In genomic region chr13:107547073-107547472, GRCm38 (mm10) we compare ENCODE assay signal across 16 mouse cellular contexts.
A peak's percentile ranks its signal among the peaks of the same experiment; 100 is the strongest.
DNase-seq lines count a peak whose midpoint lies in the region; ATAC-seq and TF ChIP-seq lines count a peak whose summit lies in the region.
"Had no signal": no experiment of that assay in that cellular context is flagged by ENCODE, and none has a peak within 500 bp of the region (broad histone marks: within the 10 kb centered on the region; RNA-seq: fewer than 3 reads in every experiment).

No protein-coding gene starts in this region.

- H3K27me3 ChIP-seq in hindbrain, embryonic 10.5 days (ENCODE audit: insufficient read depth, poor library complexity, severe bottlenecking), result peaks cover 11% of the 10 kb centered on the region
- H3K27me3 ChIP-seq in hindbrain, embryonic 14.5 days (ENCODE audit: control insufficient read depth, insufficient read depth, low read length), result no peaks in the 10 kb centered on the region
- H3K27me3 ChIP-seq in midbrain, embryonic 15.5 days (replicated peaks), result no peaks in the 10 kb centered on the region
- H3K27me3 ChIP-seq in midbrain, embryonic 11.5 days (ENCODE audit: control insufficient read depth, insufficient read depth, low read length), result no peaks in the 10 kb centered on the region
- H3K27me3 ChIP-seq: neural tube, embryonic 12.5 days had no signal

- H3K4me3 ChIP-seq in hindbrain, embryonic 10.5 days, result no peak overlapping the region
- H3K4me3 ChIP-seq in hindbrain, embryonic 14.5 days (replicated peaks; ENCODE audit: low read length), result no peak overlapping the region
- no peak overlapping the region for H3K4me3 ChIP-seq in midbrain, embryonic 15.5 days
- H3K4me3 ChIP-seq in midbrain, embryonic 11.5 days (ENCODE audit: low read depth, low read length), result no peak overlapping the region
- H3K4me3 ChIP-seq in left cerebral cortex, adult 2 months, result no peak overlapping the region
- H3K4me3 ChIP-seq: gastrocnemius, adult 2 months; neural tube, embryonic 12.5 days had no signal

- no peak overlapping the region for H3K9ac ChIP-seq in hindbrain, embryonic 14.5 days
- H3K9ac ChIP-seq in midbrain, embryonic 15.5 days, result no peak overlapping the region
- no peak overlapping the region for H3K9ac ChIP-seq in midbrain, embryonic 11.5 days (ENCODE audit: low read length)
- H3K9ac ChIP-seq: lung, embryonic 14.5 days had no signal

- 90% methylated on average over 7 of the region's 7 CpGs for WGBS in hindbrain, embryonic 10.5 days
- WGBS in hindbrain, embryonic 14.5 days, result 64% methylated on average over 7 of the region's 7 CpGs
- 64% methylated on average over 7 of the region's 7 CpGs for WGBS in midbrain, embryonic 15.5 days
- 91% methylated on average over 7 of the region's 7 CpGs for WGBS in midbrain, embryonic 11.5 days

- intact Hi-C loops in left cerebral cortex, adult 2 months (cut with DNase I), result loop anchor here (2.0 to 10.0 kb wide), 3 partner anchors 52 to 212 kb away; no protein-coding TSS in a partner anchor

- H3K27ac ChIP-seq in hindbrain, embryonic 10.5 days, result peak overlapping the region; percentile 62; the same call in 1 of the 2 replicates
- H3K27ac ChIP-seq in hindbrain, embryonic 14.5 days, result no peak overlapping the region
- peak overlapping the region; percentile 67 for H3K27ac ChIP-seq in midbrain, embryonic 15.5 days
- H3K27ac ChIP-seq in midbrain, embryonic 11.5 days (ENCODE audit: low read depth, low read length), result no peak overlapping the region
- H3K27ac ChIP-seq in left cerebral cortex, adult 2 months, result peak overlapping the region; percentile 21; the same call in 1 of the 2 replicates
- H3K27ac ChIP-seq: gastrocnemius, adult 2 months had no signal

- no peak for DNase-seq in hindbrain, embryonic 10.5 days (ENCODE audit: low spot score)
- DNase-seq in hindbrain, embryonic 14.5 days (ENCODE audit: low spot score), result no peak
- no peak for DNase-seq in midbrain, embryonic 11.5 days (ENCODE audit: low spot score, missing footprints)
- DNase-seq in left cerebral cortex, adult 2 months (ENCODE audit: extremely low spot score in 1 of 2, low spot score in 2 of 2), result peak in 1 of 2 experiments; percentile 29
- DNase-seq in right cerebral cortex, postnatal 36 days (ENCODE audit: low spot score in 2 of 2), result peak; percentile 20 to 81
- DNase-seq in MN1 (ENCODE audit: low spot score), result no peak
- DNase-seq: adrenal gland, postnatal 25 days; cerebellum, adult 11 months; gastrocnemius, adult 2 months; heart, postnatal 36 days; kidney, adult 2 months; kidney, postnatal 4 days; lung, embryonic 14.5 days had no signal

- H3K4me1 ChIP-seq in hindbrain, embryonic 10.5 days (replicated peaks), result peaks cover 31% of the 10 kb centered on the region
- H3K4me1 ChIP-seq in hindbrain, embryonic 14.5 days (replicated peaks; ENCODE audit: control insufficient read depth, insufficient read depth, low read length), result peaks cover 15% of the 10 kb centered on the region
- H3K4me1 ChIP-seq in midbrain, embryonic 15.5 days, result peaks cover 16% of the 10 kb centered on the region
- peaks cover 16% of the 10 kb centered on the region for H3K4me1 ChIP-seq in midbrain, embryonic 11.5 days (ENCODE audit: control insufficient read depth, insufficient read depth, low read length)

- ATAC-seq in hindbrain, embryonic 14.5 days (ENCODE audit: low FRiP score), result no peak
- no peak for ATAC-seq in midbrain, embryonic 15.5 days (replicated peaks)
- ATAC-seq in midbrain, embryonic 11.5 days (ENCODE audit: low FRiP score), result no peak
- no peak for ATAC-seq in cerebellum, adult (ENCODE audit: insufficient number of reproducible peaks, low FRiP score, low TSS enrichment)

- H3K36me3 ChIP-seq in hindbrain, embryonic 10.5 days, result no peaks in the 10 kb centered on the region
- no peaks in the 10 kb centered on the region for H3K36me3 ChIP-seq in hindbrain, embryonic 14.5 days (replicated peaks; ENCODE audit: control insufficient read depth, insufficient read depth)
- H3K36me3 ChIP-seq in midbrain, embryonic 15.5 days (replicated peaks), result no peaks in the 10 kb centered on the region
- no peaks in the 10 kb centered on the region for H3K36me3 ChIP-seq in midbrain, embryonic 11.5 days (ENCODE audit: control insufficient read depth, insufficient read depth, low read length)
- H3K36me3 ChIP-seq: neural tube, embryonic 12.5 days had no signal

- no peak overlapping the region for H3K4me2 ChIP-seq in hindbrain, embryonic 14.5 days (replicated peaks)
- no peak overlapping the region for H3K4me2 ChIP-seq in midbrain, embryonic 15.5 days
- no peak overlapping the region for H3K4me2 ChIP-seq in midbrain, embryonic 11.5 days
- H3K4me2 ChIP-seq: lung, embryonic 14.5 days had no signal

- no peak for TF ChIP-seq CTCF in left cerebral cortex, adult 2 months (IDR thresholded peaks at IDR 0.05)

- H3K9me3 ChIP-seq in hindbrain, embryonic 10.5 days, result 0 out of 2 replicates have a peak, but pooled peaks cover 2% of the 10 kb centered on the region
- H3K9me3 ChIP-seq in hindbrain, embryonic 14.5 days (ENCODE audit: control insufficient read depth, low read length), result no peaks in the 10 kb centered on the region
- H3K9me3 ChIP-seq in midbrain, embryonic 15.5 days, result no peaks in the 10 kb centered on the region
- H3K9me3 ChIP-seq in midbrain, embryonic 11.5 days (ENCODE audit: control insufficient read depth, low read length), result no peaks in the 10 kb centered on the region
- H3K9me3 ChIP-seq: neural tube, embryonic 12.5 days had no signal

Comparison
In these comparisons a context has a peak if more than half of its experiments do, and no peak if none do; other contexts are left out.
1. H3K27ac ChIP-seq: peak in hindbrain, embryonic 10.5 days (single experiment), midbrain, embryonic 15.5 days (single experiment) and left cerebral cortex, adult 2 months (single experiment); none in hindbrain, embryonic 14.5 days (single experiment) and midbrain, embryonic 11.5 days (single experiment).
2. DNase-seq: peak in right cerebral cortex, postnatal 36 days (2 of 2); none in hindbrain, embryonic 10.5 days (single experiment), hindbrain, embryonic 14.5 days (single experiment), midbrain, embryonic 11.5 days (single experiment) and MN1 (single experiment).